Mouse (Mus musculus): ENCODE results near the gene Mmp11. TPM values are rescaled to one million over a fixed set of nuclear protein-coding genes. Genes with fewer than 3 reads are reported as not detected.

The Mmp11 gene
- 1.1 TPM in 1 of 3 replicates, not detected in the others for total RNA-seq (2017)

- ATAC-seq (replicated peaks; ENCODE audit: insufficient number of reproducible peaks, low FRiP score, low TSS enrichment, poor library complexity, severe bottlenecking), result peak; percentile 66
Measured at GRCm38 (mm10) chr10:75935680-75936541, at the start of gene Mmp11. Mmp11 (minus strand) TSS chr10:75936496.

- no peak for ATAC-seq (replicated peaks; ENCODE audit: insufficient number of reproducible peaks, low FRiP score, low TSS enrichment, poor library complexity, severe bottlenecking)
Measured at GRCm38 (mm10) chr10:75979432-75979831, 43.1 kb upstream of the Mmp11 start.

GRCm38 (mm10) chr10:75978835-75979157 lies 42.5 kb upstream of the Mmp11 start:
- ATAC-seq (replicated peaks; ENCODE audit: insufficient number of reproducible peaks, low FRiP score, low TSS enrichment, poor library complexity, severe bottlenecking), result no peak

GRCm38 (mm10) chr10:75978119-75978834 lies 42.0 kb upstream of the Mmp11 start:
- no peak for ATAC-seq (replicated peaks; ENCODE audit: insufficient number of reproducible peaks, low FRiP score, low TSS enrichment, poor library complexity, severe bottlenecking)

- ATAC-seq (replicated peaks; ENCODE audit: insufficient number of reproducible peaks, low FRiP score, low TSS enrichment, poor library complexity, severe bottlenecking), result no peak
Measured at GRCm38 (mm10) chr10:75975216-75975615, 38.9 kb upstream of the Mmp11 start.

GRCm38 (mm10) chr10:75973846-75974245 lies 37.5 kb upstream of the Mmp11 start:
- ATAC-seq (replicated peaks; ENCODE audit: insufficient number of reproducible peaks, low FRiP score, low TSS enrichment, poor library complexity, severe bottlenecking), result no peak

GRCm38 (mm10) chr10:75954381-75954811 lies 18.1 kb upstream of the Mmp11 start, which contains the start of gene Gm5134:
Gm5134 (plus strand) TSS chr10:75954514.
- ATAC-seq (replicated peaks; ENCODE audit: insufficient number of reproducible peaks, low FRiP score, low TSS enrichment, poor library complexity, severe bottlenecking), result peak; percentile 41; the same call in 1 of the 2 replicates

- ATAC-seq (replicated peaks; ENCODE audit: insufficient number of reproducible peaks, low FRiP score, low TSS enrichment, poor library complexity, severe bottlenecking), result peak; percentile 52; the same call in 1 of the 2 replicates
Measured at GRCm38 (mm10) chr10:75951424-75952050, 15.2 kb upstream of the Mmp11 start.

GRCm38 (mm10) chr10:75950791-75951210 lies 14.5 kb upstream of the Mmp11 start:
- ATAC-seq (replicated peaks; ENCODE audit: insufficient number of reproducible peaks, low FRiP score, low TSS enrichment, poor library complexity, severe bottlenecking), result no peak

GRCm38 (mm10) chr10:75949053-75950045 lies 13.1 kb upstream of the Mmp11 start:
- ATAC-seq (replicated peaks; ENCODE audit: insufficient number of reproducible peaks, low FRiP score, low TSS enrichment, poor library complexity, severe bottlenecking), result no peak

GRCm38 (mm10) chr10:75948079-75948478 lies 11.8 kb upstream of the Mmp11 start:
- ATAC-seq (replicated peaks; ENCODE audit: insufficient number of reproducible peaks, low FRiP score, low TSS enrichment, poor library complexity, severe bottlenecking), result no peak

GRCm38 (mm10) chr10:75945896-75946295 lies 9.6 kb upstream of the Mmp11 start:
- no peak for ATAC-seq (replicated peaks; ENCODE audit: insufficient number of reproducible peaks, low FRiP score, low TSS enrichment, poor library complexity, severe bottlenecking)

GRCm38 (mm10) chr10:75945213-75945612 lies 8.9 kb upstream of the Mmp11 start:
- ATAC-seq (replicated peaks; ENCODE audit: insufficient number of reproducible peaks, low FRiP score, low TSS enrichment, poor library complexity, severe bottlenecking), result no peak

GRCm38 (mm10) chr10:75944066-75944772 lies 7.9 kb upstream of the Mmp11 start:
- no peak for ATAC-seq (replicated peaks; ENCODE audit: insufficient number of reproducible peaks, low FRiP score, low TSS enrichment, poor library complexity, severe bottlenecking)

GRCm38 (mm10) chr10:75942736-75943477 lies 6.6 kb upstream of the Mmp11 start, which contains the start of gene Vpreb3:
Vpreb3 (plus strand) TSS chr10:75943057.
- ATAC-seq (replicated peaks; ENCODE audit: insufficient number of reproducible peaks, low FRiP score, low TSS enrichment, poor library complexity, severe bottlenecking), result no peak

GRCm38 (mm10) chr10:75941042-75941824 lies 4.9 kb upstream of the Mmp11 start:
- no peak for ATAC-seq (replicated peaks; ENCODE audit: insufficient number of reproducible peaks, low FRiP score, low TSS enrichment, poor library complexity, severe bottlenecking)
